Mouse (Mus musculus): ENCODE results near the gene Rps18. TPM values are rescaled to one million over a fixed set of nuclear protein-coding genes. Genes with fewer than 3 reads are reported as not detected.
"Not testable (repeated sequence)": the region's sequence is repeated elsewhere in the genome, so short reads cannot be mapped to it uniquely, and the experiment has no call there.

Gene Rps18
- total RNA-seq, 2 experiments from 2014 or later = 356 to 380 TPM

GRCm38 (mm10) chr17:33969394-33969793, 13.6 kb upstream of the Rps18 start:
- DNase-seq (ENCODE audit: low spot score in 2 of 2) = no peak

- no peak for DNase-seq (ENCODE audit: low spot score in 2 of 2)
Measured at GRCm38 (mm10) chr17:33968927-33969326, 13.1 kb upstream of the Rps18 start.

- DNase-seq (ENCODE audit: low spot score in 2 of 2) = peak; percentile 73 to 83
Measured at GRCm38 (mm10) chr17:33968489-33968888, 12.7 kb upstream of the Rps18 start.

GRCm38 (mm10) chr17:33965846-33966550, 10.2 kb upstream of the Rps18 start:
- no peak for DNase-seq (ENCODE audit: low spot score in 2 of 2)

GRCm38 (mm10) chr17:33965082-33965845, 9.5 kb upstream of the Rps18 start:
- DNase-seq (ENCODE audit: low spot score in 2 of 2) = no peak

- DNase-seq (ENCODE audit: low spot score in 2 of 2) = no peak
Measured at GRCm38 (mm10) chr17:33962876-33963275, 7.1 kb upstream of the Rps18 start.

GRCm38 (mm10) chr17:33959948-33960347, 4.1 kb upstream of the Rps18 start:
- no peak for DNase-seq (ENCODE audit: low spot score in 2 of 2)

GRCm38 (mm10) chr17:33959135-33959534, 3.3 kb upstream of the Rps18 start:
- no peak for DNase-seq (ENCODE audit: low spot score in 2 of 2)

- no peak for DNase-seq (ENCODE audit: low spot score in 2 of 2)
Measured at GRCm38 (mm10) chr17:33958451-33958850, 2.6 kb upstream of the Rps18 start.

GRCm38 (mm10) chr17:33957493-33957892, 1.7 kb upstream of the Rps18 start:
- DNase-seq (ENCODE audit: low spot score in 2 of 2) = no peak

- no peak for DNase-seq (ENCODE audit: low spot score in 2 of 2)
Measured at GRCm38 (mm10) chr17:33956336-33956735, 535 bp upstream of the Rps18 start.

- no peak for DNase-seq (ENCODE audit: low spot score in 2 of 2)
Measured at GRCm38 (mm10) chr17:33954646-33955554, 901 bp downstream of the Rps18 start.

GRCm38 (mm10) chr17:33953961-33954565, 1.7 kb downstream of the Rps18 start:
- no peak for DNase-seq (ENCODE audit: low spot score in 2 of 2)

- no peak for DNase-seq (ENCODE audit: low spot score in 2 of 2)
Measured at GRCm38 (mm10) chr17:33953310-33953709, 2.5 kb downstream of the Rps18 start.

- no peak for DNase-seq (ENCODE audit: low spot score in 2 of 2)
Measured at GRCm38 (mm10) chr17:33952879-33953278, 2.9 kb downstream of the Rps18 start.

GRCm38 (mm10) chr17:33952015-33952414, 3.8 kb downstream of the Rps18 start:
- not testable (repeated sequence) for DNase-seq (ENCODE audit: low spot score in 2 of 2)

GRCm38 (mm10) chr17:33951021-33951946, 4.5 kb downstream of the Rps18 start, which contains the start of gene B3galt4:
TSS of gene B3galt4 (minus strand) at chr17:33951488.
- DNase-seq (ENCODE audit: low spot score in 2 of 2) = peak; percentile 65 to 79

- no peak for DNase-seq (ENCODE audit: low spot score in 2 of 2)
Measured at GRCm38 (mm10) chr17:33950131-33950625, 5.6 kb downstream of the Rps18 start.

- no peak for DNase-seq (ENCODE audit: low spot score in 2 of 2)
Measured at GRCm38 (mm10) chr17:33948905-33949537, 6.8 kb downstream of the Rps18 start.

Measured in layer of hippocampus, postnatal 14 days (tissue).